Mouse (Mus musculus) C2C12 (cell line): ENCODE data around the gene Npffr2.

Source experiments
- CEBPB ChIP-seq: IDR thresholded peaks from one replicate; pipeline ENCODE4 v1.6.1; 2011; ENCODE audit warnings: low read depth, mild to moderate bottlenecking, control low read depth, moderate library complexity
- CTCF ChIP-seq: IDR thresholded peaks from one replicate; pipeline ENCODE4 v1.5.1; 2011; ENCODE audit not compliant: control insufficient read depth, insufficient read depth, insufficient read length
- FOSL1 ChIP-seq: IDR thresholded peaks from one replicate; pipeline ENCODE4 v1.8.0; 2011; ENCODE audit warnings: mild to moderate bottlenecking, low read length; ENCODE audit not compliant: poor library complexity, insufficient read depth, severe bottlenecking
- MYOG ChIP-seq: IDR thresholded peaks from one replicate; pipeline ENCODE4 v1.6.1; 2011; ENCODE audit not compliant: control insufficient read depth, insufficient read length; ENCODE audit errors: extremely low read depth
- USF1 ChIP-seq: IDR thresholded peaks from one replicate; pipeline ENCODE4 v1.6.1; 2011; ENCODE audit warnings: low read depth, mild to moderate bottlenecking, control low read depth, moderate library complexity

DNA sequence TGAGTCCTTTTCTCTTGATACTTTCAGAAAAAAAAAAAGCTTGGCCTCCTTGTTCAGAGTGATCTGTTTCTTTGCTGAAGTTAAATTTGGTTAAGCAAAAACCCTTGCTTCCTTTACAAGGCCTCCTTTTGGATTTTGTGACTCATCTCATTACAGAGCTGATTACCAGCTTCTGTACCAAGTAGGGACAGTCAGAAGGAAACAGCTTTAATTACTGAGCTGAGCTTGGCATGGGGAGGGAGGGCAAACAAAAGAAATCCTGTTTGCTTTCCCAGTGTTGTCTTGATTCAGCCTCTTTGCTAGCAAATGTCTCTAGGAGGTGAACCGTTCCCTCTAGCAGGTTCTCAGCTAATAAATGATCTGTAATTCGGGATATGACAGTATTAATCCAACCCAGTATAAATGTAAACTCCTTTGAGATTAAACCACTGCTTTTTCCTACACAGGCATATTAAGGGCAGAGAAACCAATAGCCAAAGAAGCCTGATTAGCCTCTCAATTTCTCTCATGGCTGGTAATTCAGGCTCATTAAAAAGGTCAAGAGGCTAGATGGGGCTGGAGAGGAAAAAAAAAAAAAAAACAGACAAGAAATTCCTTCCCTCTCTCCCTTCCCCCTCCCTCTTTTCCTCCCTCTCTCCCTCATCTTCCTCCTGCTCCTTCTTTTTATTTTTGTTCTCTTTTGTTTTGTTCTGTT is 84.2 kb downstream of the Npffr2 start:
- no peak for TF ChIP-seq CTCF
- TF ChIP-seq USF1, result no peak
- TF ChIP-seq MYOG, result no peak
- no peak for TF ChIP-seq CEBPB
- TF ChIP-seq FOSL1, result no peak
